Mouse (Mus musculus): ENCODE measurements around the gene Scaper. TPM values are rescaled to one million over a fixed set of nuclear protein-coding genes. Genes with fewer than 3 reads are reported as not detected.
A peak's percentile ranks its signal among the peaks of the same experiment; 100 is the strongest.

Scaper gene
- polyA plus RNA-seq, 1 experiment from 2014 or later: 7.1 TPM

GRCm38 (mm10) chr9:55543703-55544401 lies 394.1 kb downstream of the Scaper start:
- H3K4me3 ChIP-seq (ENCODE audit: low read depth, low read length): peak overlapping the region; percentile 25; the same call in 1 of the 2 replicates
- H3K9ac ChIP-seq (replicated peaks; ENCODE audit: low read depth): no peak overlapping the region
- H3K36me3 ChIP-seq (ENCODE audit: insufficient read depth, low read length): no peaks in the 10 kb centered on the region
- H3K4me1 ChIP-seq (ENCODE audit: insufficient read depth, low read depth, low read length): peaks cover 17% of the 10 kb centered on the region
- ATAC-seq (no peak), DNase-seq (ENCODE audit: low spot score) (peak; percentile 31)
- peak overlapping the region; percentile 34 for H3K4me2 ChIP-seq (replicated peaks; ENCODE audit: low read depth, low read length)
- H3K27me3 ChIP-seq (replicated peaks; ENCODE audit: insufficient read depth, low read length): peaks cover 91% of the 10 kb centered on the region
- WGBS: 4% methylated on average over 46 of the region's 46 CpGs
- TF ChIP-seq EP300 (IDR thresholded peaks at IDR 0.05) (no peak), CTCF (IDR thresholded peaks at IDR 0.05) (no peak)
- H3K9me3 ChIP-seq (ENCODE audit: low read length): no peaks in the 10 kb centered on the region
- H3K27ac ChIP-seq (ENCODE audit: low read length): no peak overlapping the region

GRCm38 (mm10) chr9:55543336-55543702 lies 394.6 kb downstream of the Scaper start:
- no peak for TF ChIP-seq EP300 (IDR thresholded peaks at IDR 0.05)
- TF ChIP-seq CTCF (IDR thresholded peaks at IDR 0.05): no peak
- DNase-seq (ENCODE audit: low spot score): no peak
- H3K4me3 ChIP-seq (ENCODE audit: low read depth, low read length): no peak overlapping the region
- peaks cover 91% of the 10 kb centered on the region for H3K27me3 ChIP-seq (replicated peaks; ENCODE audit: insufficient read depth, low read length)
- no peak overlapping the region for H3K4me2 ChIP-seq (replicated peaks; ENCODE audit: low read depth, low read length)
- no peak overlapping the region for H3K27ac ChIP-seq (ENCODE audit: low read length)
- no peak overlapping the region for H3K9ac ChIP-seq (replicated peaks; ENCODE audit: low read depth)
- no peaks in the 10 kb centered on the region for H3K36me3 ChIP-seq (ENCODE audit: insufficient read depth, low read length)
- 26% methylated on average over 8 of the region's 8 CpGs for WGBS
- H3K4me1 ChIP-seq (ENCODE audit: insufficient read depth, low read depth, low read length): peaks cover 17% of the 10 kb centered on the region
- no peak for ATAC-seq
- H3K9me3 ChIP-seq (ENCODE audit: low read length): no peaks in the 10 kb centered on the region

DNA sequence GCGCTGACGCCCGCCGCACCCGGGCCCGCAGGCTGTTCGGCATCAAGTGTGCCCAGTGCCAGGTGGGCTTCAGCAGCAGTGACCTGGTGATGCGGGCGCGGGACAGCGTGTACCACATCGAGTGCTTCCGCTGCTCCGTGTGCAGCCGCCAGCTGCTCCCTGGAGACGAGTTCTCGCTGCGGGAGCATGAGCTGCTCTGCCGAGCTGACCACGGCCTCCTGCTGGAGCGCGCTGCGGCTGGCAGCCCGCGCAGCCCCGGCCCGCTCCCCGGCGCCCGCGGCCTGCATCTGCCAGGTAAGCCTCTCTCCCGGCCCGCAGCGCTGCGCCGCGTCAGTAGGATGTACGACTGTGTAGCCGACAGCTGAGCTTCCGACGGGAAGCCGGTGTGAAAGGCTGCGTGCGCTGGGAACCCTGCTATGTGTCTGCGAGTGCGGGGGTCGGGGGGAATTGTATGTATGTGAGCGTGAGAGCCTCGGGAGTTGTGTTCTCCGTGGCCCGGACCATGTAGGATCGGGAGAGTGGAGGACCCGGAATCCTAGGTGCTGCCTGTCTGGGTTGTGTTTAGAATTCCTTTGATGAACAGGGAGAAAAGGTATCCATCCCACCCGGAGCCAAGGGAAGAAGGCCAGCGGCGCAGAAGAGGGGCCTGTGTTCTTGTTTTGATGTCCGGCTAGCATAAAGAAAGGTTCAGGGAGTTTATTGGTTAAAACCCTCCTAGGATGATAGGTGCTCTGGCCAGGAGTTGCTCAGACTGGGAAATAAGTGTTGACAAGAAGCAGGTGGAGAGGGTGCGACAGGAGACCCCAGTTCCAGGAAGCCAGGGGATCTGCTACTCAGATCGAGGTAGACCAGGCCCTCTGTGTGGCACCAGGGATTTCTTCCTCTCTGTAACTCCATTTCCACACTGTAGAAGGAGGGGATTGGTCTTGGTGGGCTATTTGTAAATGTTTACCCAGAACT lies 395.3 kb downstream of the Scaper start:
- H3K36me3 ChIP-seq (ENCODE audit: insufficient read depth, low read length): no peaks in the 10 kb centered on the region
- ATAC-seq (no peak), DNase-seq (ENCODE audit: low spot score) (peak; percentile 29)
- peaks cover 17% of the 10 kb centered on the region for H3K4me1 ChIP-seq (ENCODE audit: insufficient read depth, low read depth, low read length)
- no peak for TF ChIP-seq EP300 (IDR thresholded peaks at IDR 0.05)
- no peak overlapping the region for H3K27ac ChIP-seq (ENCODE audit: low read length)
- H3K27me3 ChIP-seq (replicated peaks; ENCODE audit: insufficient read depth, low read length): peaks cover 88% of the 10 kb centered on the region
- H3K9me3 ChIP-seq (ENCODE audit: low read length): no peaks in the 10 kb centered on the region
- 7% methylated on average over 48 of the region's 59 CpGs for WGBS
- no peak overlapping the region for H3K9ac ChIP-seq (replicated peaks; ENCODE audit: low read depth)
- H3K4me2 ChIP-seq (replicated peaks; ENCODE audit: low read depth, low read length): peak overlapping the region; percentile 46
- H3K4me3 ChIP-seq (ENCODE audit: low read depth, low read length): peak overlapping the region; percentile 29

DNA sequence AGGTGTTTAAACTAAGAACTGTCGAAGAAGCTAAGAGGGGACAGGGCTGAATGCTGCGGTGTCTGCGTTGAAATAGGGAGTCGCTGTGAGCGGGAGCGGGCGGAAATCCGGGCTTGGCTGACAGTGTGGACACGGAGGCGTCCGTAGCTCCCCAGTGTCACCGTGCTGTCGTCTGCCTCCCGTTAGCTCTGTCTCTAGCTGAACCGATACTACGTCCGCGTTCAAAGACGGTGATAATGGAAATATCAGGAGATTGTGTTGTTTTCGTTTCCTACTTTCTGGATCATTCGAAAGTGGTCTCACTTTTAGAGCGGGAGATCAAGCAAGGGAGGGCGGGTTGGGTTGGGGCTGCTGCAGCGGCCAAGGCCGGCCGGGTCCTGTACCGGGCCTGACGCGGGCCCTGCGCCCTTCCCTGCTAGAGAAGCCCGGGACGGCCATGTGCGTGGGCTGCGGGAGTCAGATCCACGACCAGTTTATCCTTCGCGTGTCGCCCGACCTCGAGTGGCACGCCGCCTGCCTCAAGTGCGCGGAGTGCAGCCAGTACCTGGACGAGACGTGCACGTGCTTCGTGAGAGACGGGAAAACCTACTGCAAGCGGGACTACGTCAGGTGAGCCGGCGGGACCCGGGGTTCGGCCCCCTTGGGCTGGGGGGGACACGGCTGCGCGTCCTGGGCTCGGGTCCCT lies 396.1 kb downstream of the Scaper start:
- Histone ChIP-seq H3K4me3 (ENCODE audit: low read depth, low read length) (peak overlapping the region; percentile 29), H3K27me3 (replicated peaks; ENCODE audit: insufficient read depth, low read length) (peaks cover 80% of the 10 kb centered on the region), H3K36me3 (ENCODE audit: insufficient read depth, low read length) (no peaks in the 10 kb centered on the region), H3K4me2 (replicated peaks; ENCODE audit: low read depth, low read length) (peak overlapping the region; percentile 46), H3K4me1 (ENCODE audit: insufficient read depth, low read depth, low read length) (peaks cover 17% of the 10 kb centered on the region), H3K27ac (ENCODE audit: low read length) (no peak overlapping the region), H3K9ac (replicated peaks; ENCODE audit: low read depth) (no peak overlapping the region), H3K9me3 (ENCODE audit: low read length) (no peaks in the 10 kb centered on the region)
- TF ChIP-seq EP300 (IDR thresholded peaks at IDR 0.05) (no peak), CTCF (IDR thresholded peaks at IDR 0.05) (no peak)
- under 1% methylated on average over 55 of the region's 59 CpGs for WGBS
- ATAC-seq (no peak), DNase-seq (ENCODE audit: low spot score) (no peak)

GRCm38 (mm10) chr9:55540888-55541287 lies 397.0 kb downstream of the Scaper start:
- H3K36me3 ChIP-seq (ENCODE audit: insufficient read depth, low read length): no peaks in the 10 kb centered on the region
- peaks cover 70% of the 10 kb centered on the region for H3K27me3 ChIP-seq (replicated peaks; ENCODE audit: insufficient read depth, low read length)
- H3K4me2 ChIP-seq (replicated peaks; ENCODE audit: low read depth, low read length): peak overlapping the region; percentile 62
- no peak overlapping the region for H3K27ac ChIP-seq (ENCODE audit: low read length)
- H3K9ac ChIP-seq (replicated peaks; ENCODE audit: low read depth): no peak overlapping the region
- no peaks in the 10 kb centered on the region for H3K9me3 ChIP-seq (ENCODE audit: low read length)
- ATAC-seq (peak; percentile 58), DNase-seq (ENCODE audit: low spot score) (peak; percentile 44)
- TF ChIP-seq EP300 (IDR thresholded peaks at IDR 0.05) (no peak), CTCF (IDR thresholded peaks at IDR 0.05) (no peak)
- peaks cover 12% of the 10 kb centered on the region for H3K4me1 ChIP-seq (ENCODE audit: insufficient read depth, low read depth, low read length)
- 1% methylated on average over 28 of the region's 28 CpGs for WGBS
- peak overlapping the region; percentile 38 for H3K4me3 ChIP-seq (ENCODE audit: low read depth, low read length)

GRCm38 (mm10) chr9:55540391-55540770 lies 397.5 kb downstream of the Scaper start:
- peaks cover 11% of the 10 kb centered on the region for H3K4me1 ChIP-seq (ENCODE audit: insufficient read depth, low read depth, low read length)
- no peaks in the 10 kb centered on the region for H3K9me3 ChIP-seq (ENCODE audit: low read length)
- H3K4me3 ChIP-seq (ENCODE audit: low read depth, low read length): peak overlapping the region; percentile 38
- no peak for ATAC-seq
- no peak overlapping the region for H3K27ac ChIP-seq (ENCODE audit: low read length)
- H3K27me3 ChIP-seq (replicated peaks; ENCODE audit: insufficient read depth, low read length): peaks cover 65% of the 10 kb centered on the region
- H3K36me3 ChIP-seq (ENCODE audit: insufficient read depth, low read length): no peaks in the 10 kb centered on the region
- DNase-seq (ENCODE audit: low spot score): no peak
- no peak overlapping the region for H3K9ac ChIP-seq (replicated peaks; ENCODE audit: low read depth)
- TF ChIP-seq EP300 (IDR thresholded peaks at IDR 0.05): no peak
- no peak for TF ChIP-seq CTCF (IDR thresholded peaks at IDR 0.05)
- WGBS: 3% methylated on average over 12 of the region's 12 CpGs
- peak overlapping the region; percentile 62 for H3K4me2 ChIP-seq (replicated peaks; ENCODE audit: low read depth, low read length)

Data from lung, postnatal 0 days (tissue).